Mouse (Mus musculus): ENCODE measurements around the gene Ccdc38. TPM values are rescaled to one million over a fixed set of nuclear protein-coding genes. Genes with fewer than 3 reads are reported as not detected.

The Ccdc38 gene
- polyA plus RNA-seq (2014; fragmentation: Illumina TruSeq; extraction: RNeasy Lipid Tissue Mini Kit (QIAGEN cat#74804); ENCODE audit: low read depth, low replicate concordance): 717 TPM

GRCm38 (mm10) chr10:93540431-93541210, at the start of gene Ccdc38:
TSS of gene Ccdc38 (plus strand) at chr10:93540632.

GRCm38 (mm10) chr10:93539775-93540430, 529 bp upstream of the Ccdc38 start, which contains the start of gene Amdhd1:
TSS of gene Amdhd1 (minus strand) at chr10:93540033.

GRCm38 (mm10) chr10:93589281-93589848, 48.9 kb downstream of the Ccdc38 start, which contains the start of gene Snrpf:
TSS of gene Snrpf (minus strand) at chr10:93589706.

Other genes with a start within 250 kb of the Ccdc38 start
- 0.69 TPM for gene Elk3, start 229.5 kb upstream of the Ccdc38 start, polyA plus RNA-seq (2014; fragmentation: Illumina TruSeq; extraction: RNeasy Lipid Tissue Mini Kit (QIAGEN cat#74804); ENCODE audit: low read depth, low replicate concordance)
- 30.7 TPM for gene Lta4h, start 87.2 kb upstream of the Ccdc38 start, polyA plus RNA-seq (2014; fragmentation: Illumina TruSeq; extraction: RNeasy Lipid Tissue Mini Kit (QIAGEN cat#74804); ENCODE audit: low read depth, low replicate concordance)
- 0.27 TPM for gene Hal, start 51.9 kb upstream of the Ccdc38 start, polyA plus RNA-seq (2014; fragmentation: Illumina TruSeq; extraction: RNeasy Lipid Tissue Mini Kit (QIAGEN cat#74804); ENCODE audit: low read depth, low replicate concordance)
- gene Amdhd1, start 599 bp upstream of the Ccdc38 start, polyA plus RNA-seq (2014; fragmentation: Illumina TruSeq; extraction: RNeasy Lipid Tissue Mini Kit (QIAGEN cat#74804); ENCODE audit: low read depth, low replicate concordance): not detected
- gene Snrpf, start 49.1 kb downstream of the Ccdc38 start, polyA plus RNA-seq (2014; fragmentation: Illumina TruSeq; extraction: RNeasy Lipid Tissue Mini Kit (QIAGEN cat#74804); ENCODE audit: low read depth, low replicate concordance): 49.0 TPM
- gene Ntn4, start 100.0 kb downstream of the Ccdc38 start, polyA plus RNA-seq (2014; fragmentation: Illumina TruSeq; extraction: RNeasy Lipid Tissue Mini Kit (QIAGEN cat#74804); ENCODE audit: low read depth, low replicate concordance): 7.7 TPM

Measured in testis, adult 10 weeks (tissue).